Mouse (Mus musculus): ENCODE results near the gene Il33.

GRCm38 (mm10) chr19:29960906-29961305 lies 36.0 kb downstream of the Il33 start:
- TF ChIP-seq CTCF (IDR thresholded peaks at IDR 0.05) (no peak), EP300 (IDR thresholded peaks at IDR 0.05) (no peak)
